In genomic region chr8:100145411-100145810, GRCm38 (mm10) we compare ENCODE assay signal across 23 mouse cellular contexts.
DNase-seq lines count a peak whose midpoint lies in the region; ATAC-seq lines count a peak whose summit lies in the region.
"Had no signal": no experiment of that assay in that cellular context is flagged by ENCODE, and none has a peak within 500 bp of the region (broad histone marks: within the 10 kb centered on the region; RNA-seq: fewer than 3 reads in every experiment).

No protein-coding gene starts in this region.

- no peaks in the 10 kb centered on the region for H3K4me1 ChIP-seq in embryonic facial prominence, embryonic 14.5 days (ENCODE audit: control insufficient read depth, insufficient read depth, low read length)
- H3K4me1 ChIP-seq in embryonic facial prominence, embryonic 10.5 days = no peaks in the 10 kb centered on the region
- H3K4me1 ChIP-seq in forebrain, embryonic 14.5 days (ENCODE audit: control insufficient read depth, insufficient read depth, low read length) = 0 out of 2 replicates have a peak, but pooled peaks cover 3% of the 10 kb centered on the region
- no peaks in the 10 kb centered on the region for H3K4me1 ChIP-seq in forebrain, embryonic 10.5 days
- peaks cover 3% of the 10 kb centered on the region for H3K4me1 ChIP-seq in forebrain, embryonic 16.5 days (replicated peaks; ENCODE audit: control insufficient read depth, insufficient read depth, low read length)
- no peaks in the 10 kb centered on the region for H3K4me1 ChIP-seq in midbrain, embryonic 11.5 days (ENCODE audit: control insufficient read depth, insufficient read depth, low read length)
- H3K4me1 ChIP-seq: embryonic facial prominence, embryonic 13.5 days had no signal

- H3K27ac ChIP-seq in embryonic facial prominence, embryonic 14.5 days (replicated peaks; ENCODE audit: low read depth, low read length) = no peak overlapping the region
- H3K27ac ChIP-seq in embryonic facial prominence, embryonic 10.5 days (replicated peaks) = no peak overlapping the region
- H3K27ac ChIP-seq in forebrain, embryonic 14.5 days (ENCODE audit: low read depth, low read length) = no peak overlapping the region
- no peak overlapping the region for H3K27ac ChIP-seq in forebrain, embryonic 10.5 days
- no peak overlapping the region for H3K27ac ChIP-seq in forebrain, embryonic 16.5 days (ENCODE audit: low read length)
- H3K27ac ChIP-seq in midbrain, embryonic 11.5 days (ENCODE audit: low read depth, low read length) = no peak overlapping the region
- H3K27ac ChIP-seq: embryonic facial prominence, embryonic 13.5 days had no signal

- H3K4me3 ChIP-seq in embryonic facial prominence, embryonic 14.5 days (ENCODE audit: low read depth, low read length) = no peak overlapping the region
- no peak overlapping the region for H3K4me3 ChIP-seq in embryonic facial prominence, embryonic 10.5 days
- no peak overlapping the region for H3K4me3 ChIP-seq in forebrain, embryonic 14.5 days (ENCODE audit: low read depth, low read length)
- no peak overlapping the region for H3K4me3 ChIP-seq in forebrain, embryonic 10.5 days
- no peak overlapping the region for H3K4me3 ChIP-seq in forebrain, embryonic 16.5 days (replicated peaks; ENCODE audit: low read length)
- H3K4me3 ChIP-seq in midbrain, embryonic 11.5 days (ENCODE audit: low read depth, low read length) = no peak overlapping the region
- H3K4me3 ChIP-seq: embryonic facial prominence, embryonic 13.5 days had no signal

- peak; percentile 18 for DNase-seq in embryonic facial prominence, embryonic 14.5 days (ENCODE audit: low spot score)
- no peak for DNase-seq in embryonic facial prominence, embryonic 10.5 days (ENCODE audit: low spot score)
- DNase-seq in forebrain, embryonic 14.5 days (ENCODE audit: low spot score) = peak; percentile 49
- no peak for DNase-seq in forebrain, embryonic 10.5 days (ENCODE audit: extremely low spot score, low spot score)
- DNase-seq in brain, adult 2 months (ENCODE audit: low read depth, low spot score) = peak; percentile 3
- no peak for DNase-seq in ovary, postnatal 36 days (ENCODE audit: low spot score)
- no peak for DNase-seq in midbrain, embryonic 11.5 days (ENCODE audit: low spot score, missing footprints)
- DNase-seq: adrenal gland, adult 8-10 months; adrenal gland, postnatal 14 days; adrenal gland, postnatal 36 days; B cell, adult 2 months; cerebellum, adult 11-12 months; cerebellum, adult 2 months; cerebellum, adult 9-10 months; cerebellum, postnatal 10 days; cerebellum, postnatal 25 days had no signal

- H3K9ac ChIP-seq in embryonic facial prominence, embryonic 14.5 days (ENCODE audit: low read depth, low read length) = no peak overlapping the region
- no peak overlapping the region for H3K9ac ChIP-seq in forebrain, embryonic 14.5 days (ENCODE audit: low read length)
- H3K9ac ChIP-seq in forebrain, embryonic 16.5 days (replicated peaks; ENCODE audit: low read depth, low read length) = no peak overlapping the region
- H3K9ac ChIP-seq in midbrain, embryonic 11.5 days (ENCODE audit: low read length) = no peak overlapping the region
- H3K9ac ChIP-seq: embryonic facial prominence, embryonic 13.5 days had no signal

- 78% methylated on average over 1 of the region's 1 CpGs for WGBS in embryonic facial prominence, embryonic 14.5 days
- 95% methylated on average over 1 of the region's 1 CpGs for WGBS in embryonic facial prominence, embryonic 10.5 days
- 83% methylated on average over 1 of the region's 1 CpGs for WGBS in forebrain, embryonic 14.5 days
- 98% methylated on average over 1 of the region's 1 CpGs for WGBS in forebrain, embryonic 10.5 days
- WGBS in forebrain, embryonic 16.5 days = 70% methylated on average over 1 of the region's 1 CpGs
- 94% methylated on average over 1 of the region's 1 CpGs for WGBS in midbrain, embryonic 11.5 days

- no peak for ATAC-seq in embryonic facial prominence, embryonic 14.5 days (ENCODE audit: low read depth)
- ATAC-seq in forebrain, embryonic 14.5 days = no peak; the same call in 1 of the 2 replicates
- ATAC-seq in forebrain, embryonic 16.5 days = peak; percentile 68
- no peak for ATAC-seq in midbrain, embryonic 11.5 days (ENCODE audit: low FRiP score)
- ATAC-seq: activated CD4-positive, CD25-positive, alpha-beta regulatory T cell, adult 4 months; CD4-positive, CD25-positive, alpha-beta regulatory T cell, adult 4 months; Patski had no signal

- H3K27me3 ChIP-seq in embryonic facial prominence, embryonic 14.5 days (replicated peaks; ENCODE audit: control insufficient read depth, insufficient read depth, low read length) = no peaks in the 10 kb centered on the region
- no peaks in the 10 kb centered on the region for H3K27me3 ChIP-seq in embryonic facial prominence, embryonic 10.5 days (replicated peaks; ENCODE audit: low read depth, poor library complexity, severe bottlenecking)
- no peaks in the 10 kb centered on the region for H3K27me3 ChIP-seq in forebrain, embryonic 14.5 days (replicated peaks; ENCODE audit: control insufficient read depth, insufficient read depth, low read length)
- H3K27me3 ChIP-seq in forebrain, embryonic 10.5 days (ENCODE audit: poor library complexity, severe bottlenecking) = no peaks in the 10 kb centered on the region
- H3K27me3 ChIP-seq in forebrain, embryonic 16.5 days (replicated peaks; ENCODE audit: control insufficient read depth, insufficient read depth, low read length) = no peaks in the 10 kb centered on the region
- no peaks in the 10 kb centered on the region for H3K27me3 ChIP-seq in midbrain, embryonic 11.5 days (ENCODE audit: control insufficient read depth, insufficient read depth, low read length)
- H3K27me3 ChIP-seq: CH12.LX; embryonic facial prominence, embryonic 13.5 days had no signal

- no peak overlapping the region for H3K4me2 ChIP-seq in embryonic facial prominence, embryonic 14.5 days (ENCODE audit: low read depth, low read length)
- H3K4me2 ChIP-seq in forebrain, embryonic 14.5 days (ENCODE audit: low read length) = no peak overlapping the region
- no peak overlapping the region for H3K4me2 ChIP-seq in forebrain, embryonic 16.5 days (ENCODE audit: low read length)
- no peak overlapping the region for H3K4me2 ChIP-seq in midbrain, embryonic 11.5 days
- H3K4me2 ChIP-seq: embryonic facial prominence, embryonic 13.5 days had no signal

- H3K9me3 ChIP-seq in embryonic facial prominence, embryonic 14.5 days (ENCODE audit: control insufficient read depth, low read length) = no peaks in the 10 kb centered on the region
- no peaks in the 10 kb centered on the region for H3K9me3 ChIP-seq in embryonic facial prominence, embryonic 10.5 days
- H3K9me3 ChIP-seq in forebrain, embryonic 14.5 days (replicated peaks; ENCODE audit: control insufficient read depth, low read length) = 0 out of 2 replicates have a peak, but pooled peaks cover 2% of the 10 kb centered on the region
- H3K9me3 ChIP-seq in forebrain, embryonic 10.5 days = no peaks in the 10 kb centered on the region
- H3K9me3 ChIP-seq in forebrain, embryonic 16.5 days (ENCODE audit: control insufficient read depth, low read length) = no peaks in the 10 kb centered on the region
- no peaks in the 10 kb centered on the region for H3K9me3 ChIP-seq in midbrain, embryonic 11.5 days (ENCODE audit: control insufficient read depth, low read length)
- H3K9me3 ChIP-seq: embryonic facial prominence, embryonic 13.5 days had no signal

- no peaks in the 10 kb centered on the region for H3K36me3 ChIP-seq in embryonic facial prominence, embryonic 14.5 days (ENCODE audit: control insufficient read depth, insufficient read depth, low read length)
- H3K36me3 ChIP-seq in embryonic facial prominence, embryonic 10.5 days (replicated peaks) = no peaks in the 10 kb centered on the region
- no peaks in the 10 kb centered on the region for H3K36me3 ChIP-seq in forebrain, embryonic 14.5 days (ENCODE audit: control insufficient read depth, insufficient read depth, low read length)
- H3K36me3 ChIP-seq in forebrain, embryonic 10.5 days (replicated peaks) = no peaks in the 10 kb centered on the region
- H3K36me3 ChIP-seq in forebrain, embryonic 16.5 days (ENCODE audit: control insufficient read depth, insufficient read depth) = no peaks in the 10 kb centered on the region
- no peaks in the 10 kb centered on the region for H3K36me3 ChIP-seq in midbrain, embryonic 11.5 days (ENCODE audit: control insufficient read depth, insufficient read depth, low read length)
- H3K36me3 ChIP-seq: embryonic facial prominence, embryonic 13.5 days; G1E had no signal

Comparison
In these comparisons a context has a peak if more than half of its experiments do, and no peak if none do; other contexts are left out.
1. DNase-seq: peak in embryonic facial prominence, embryonic 14.5 days (single experiment), forebrain, embryonic 14.5 days (single experiment) and brain, adult 2 months (single experiment); none in embryonic facial prominence, embryonic 10.5 days (single experiment), forebrain, embryonic 10.5 days (single experiment), ovary, postnatal 36 days (single experiment) and midbrain, embryonic 11.5 days (single experiment).